Mouse (Mus musculus) kidney, adult 9 months (tissue): ENCODE results near the gene Pdzd2.

ENCODE experiments used
- DNase-seq: peaks from one replicate; pipeline ENCODE4 v3.0.0; 2022

Gene Pdzd2

GRCm38 (mm10) chr15:12566637-12567440 lies 172.9 kb downstream of the Pdzd2 start:
- no peak for DNase-seq

- DNase-seq, result peak; percentile 42
These were observed 174.4 kb downstream of the Pdzd2 start for GRCm38 (mm10) chr15:12565281-12565680.

GRCm38 (mm10) chr15:12560505-12560904 lies 179.2 kb downstream of the Pdzd2 start:
- no peak for DNase-seq

DNA sequence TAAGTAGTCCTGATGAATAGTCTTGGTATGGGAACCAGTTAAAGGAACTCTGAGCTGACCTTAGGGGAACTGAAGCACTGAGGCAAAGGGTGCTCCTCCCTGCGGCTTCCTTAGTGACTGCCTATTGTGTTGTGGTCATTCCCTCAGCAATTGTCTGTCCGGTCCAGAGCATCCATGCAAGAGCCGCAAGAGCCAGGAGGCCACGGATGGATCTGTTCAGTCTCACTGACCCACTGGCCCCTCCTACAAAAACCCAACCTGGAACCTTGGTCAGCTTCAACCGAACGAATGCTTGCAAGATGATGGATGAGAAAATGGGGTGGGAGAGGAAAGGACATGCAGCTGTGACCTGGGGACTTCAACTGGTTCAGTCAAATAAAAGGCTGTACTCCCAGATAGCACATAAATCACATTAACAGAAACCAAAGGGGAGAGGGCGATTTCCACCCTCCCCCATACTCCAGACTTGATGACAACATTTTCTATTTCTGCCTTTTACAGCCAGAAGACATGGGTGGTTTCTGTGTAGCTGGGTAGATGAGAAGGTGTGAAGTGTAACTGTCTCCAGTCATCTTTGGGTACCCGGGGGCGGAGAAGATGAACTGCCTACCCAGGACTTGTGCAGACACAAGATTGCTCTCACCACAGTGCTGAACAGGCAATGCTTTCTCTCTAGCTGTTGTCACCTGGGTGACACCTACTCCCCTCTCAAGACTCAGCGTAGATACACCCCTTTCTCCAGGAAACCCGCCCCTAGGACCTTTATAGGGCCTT lies 181.9 kb downstream of the Pdzd2 start:
- no peak for DNase-seq

DNA sequence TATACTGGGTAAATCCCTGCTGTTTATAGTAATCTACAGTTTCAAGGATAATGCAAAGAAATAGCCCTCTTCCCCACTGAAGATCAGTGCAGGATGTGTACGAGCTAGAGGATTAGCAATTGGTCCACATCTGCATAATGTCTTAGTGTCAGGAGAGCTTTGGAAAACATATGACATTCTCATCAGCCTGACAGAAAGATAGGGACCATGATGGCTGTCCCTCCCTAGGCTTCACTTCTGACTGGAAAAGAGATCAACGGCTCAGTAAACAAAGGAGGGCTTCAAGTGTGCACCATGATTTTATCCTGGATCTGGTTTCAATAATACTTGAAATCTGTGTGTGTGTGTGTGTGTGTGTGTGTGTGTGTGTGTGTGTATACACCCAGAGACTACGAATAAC lies 186.5 kb downstream of the Pdzd2 start:
- DNase-seq, result no peak

- DNase-seq, result peak; percentile 20
These were observed 188.8 kb downstream of the Pdzd2 start for GRCm38 (mm10) chr15:12550919-12551318.

DNA sequence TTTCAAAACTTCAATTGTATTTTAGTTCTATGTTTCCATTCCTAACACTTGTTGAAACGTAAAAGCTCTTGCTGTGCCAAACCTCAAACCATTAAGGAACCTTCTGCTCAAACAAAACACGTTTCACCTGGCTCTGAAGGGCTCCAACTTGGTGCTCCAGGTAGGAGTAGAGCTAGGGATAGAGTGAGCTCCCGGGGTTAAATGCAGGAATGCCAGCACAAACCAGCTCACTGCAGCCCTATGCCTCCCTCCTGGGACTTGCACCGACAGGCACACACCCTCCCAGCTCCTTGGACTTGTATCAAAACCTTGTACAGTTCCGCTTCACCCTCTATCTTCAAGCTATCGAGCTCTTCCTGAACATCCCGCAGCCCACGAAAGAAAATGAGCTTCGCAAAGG lies 189.3 kb downstream of the Pdzd2 start:
- DNase-seq, result peak; percentile 24

GRCm38 (mm10) chr15:12549919-12550305 lies 189.8 kb downstream of the Pdzd2 start:
- DNase-seq, result peak; percentile 66

DNA sequence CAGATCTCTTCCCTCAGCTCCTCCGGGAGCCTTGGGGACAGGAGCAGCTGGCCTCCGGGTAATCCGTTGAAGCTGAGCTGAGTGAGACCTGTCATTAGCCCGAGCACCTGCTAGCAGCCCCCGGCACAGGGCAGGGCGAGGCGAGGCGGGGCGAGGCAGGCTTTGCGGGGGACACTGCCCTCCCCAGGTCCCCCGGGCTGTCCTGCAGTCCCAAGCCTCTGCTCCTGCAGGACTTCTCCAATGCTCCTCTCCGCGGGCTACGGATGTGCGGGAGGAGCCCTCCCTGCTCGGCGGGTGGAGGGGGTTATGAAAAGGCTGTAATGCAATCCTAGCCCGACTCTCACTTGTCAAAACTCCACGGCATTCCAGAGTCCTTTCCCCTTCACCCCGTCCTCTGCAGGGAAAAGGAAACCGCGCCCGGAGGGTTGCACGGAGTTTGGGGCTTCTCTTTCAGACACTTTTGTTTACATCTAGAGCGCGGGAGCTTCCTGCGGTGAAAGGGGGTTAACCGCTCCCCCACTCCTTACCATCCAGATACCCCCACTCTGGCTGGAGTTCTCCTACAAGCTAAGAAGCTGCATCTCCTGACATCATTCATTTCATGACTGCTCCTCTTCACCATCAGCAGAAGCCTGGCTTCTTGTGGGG lies 190.3 kb downstream of the Pdzd2 start:
- DNase-seq, result peak; percentile 24

DNA sequence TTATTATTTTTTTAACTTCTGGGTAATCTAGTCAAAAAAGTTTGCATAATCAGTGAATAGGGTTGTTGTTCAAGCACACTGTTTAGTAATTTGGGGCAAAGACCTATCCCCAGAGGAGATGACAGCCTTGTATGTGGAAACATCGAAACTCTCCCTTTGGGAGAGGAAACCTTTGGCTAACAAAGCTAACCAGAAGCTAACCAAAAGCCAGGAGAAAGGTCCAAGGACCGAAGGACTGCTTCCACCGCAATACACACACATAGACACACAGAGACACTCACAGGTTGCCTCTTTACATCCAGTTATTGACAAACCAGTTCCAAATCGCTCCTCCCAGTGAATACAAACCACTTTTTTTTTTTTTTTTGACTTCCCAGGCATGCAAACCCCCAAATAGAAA lies 191.0 kb downstream of the Pdzd2 start:
- no peak for DNase-seq

- DNase-seq, result no peak
These were observed 191.9 kb downstream of the Pdzd2 start for GRCm38 (mm10) chr15:12547640-12548405.

- no peak for DNase-seq
These were observed 192.9 kb downstream of the Pdzd2 start for GRCm38 (mm10) chr15:12546781-12547180.

DNA sequence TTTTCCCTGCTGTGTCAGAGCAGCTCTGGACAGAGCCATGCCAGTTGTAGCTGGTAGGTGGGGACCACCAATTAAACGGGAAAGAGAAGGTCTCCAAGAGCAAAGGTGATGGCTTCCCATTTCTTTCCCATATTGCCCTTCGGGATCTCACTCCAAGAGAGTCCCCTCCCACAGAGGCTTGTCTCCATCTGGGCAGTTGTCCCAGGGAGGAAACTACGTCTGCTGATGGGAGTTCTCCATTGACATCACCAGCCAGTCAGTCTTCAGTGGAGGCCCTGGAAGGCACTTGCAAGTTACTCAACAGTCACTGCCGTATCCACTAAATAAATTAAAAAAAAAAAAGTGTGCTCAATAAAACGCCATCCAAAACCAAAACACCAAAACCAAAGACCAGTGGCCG lies 194.1 kb downstream of the Pdzd2 start:
- peak; percentile 37 for DNase-seq

GRCm38 (mm10) chr15:12545220-12545619 lies 194.5 kb downstream of the Pdzd2 start:
- no peak for DNase-seq

- no peak for DNase-seq
These were observed 195.9 kb downstream of the Pdzd2 start for GRCm38 (mm10) chr15:12543686-12544325.

- DNase-seq, result no peak
These were observed 197.4 kb downstream of the Pdzd2 start for GRCm38 (mm10) chr15:12542316-12542715.

GRCm38 (mm10) chr15:12539618-12540302 lies 200.0 kb downstream of the Pdzd2 start:
- DNase-seq, result no peak

DNA sequence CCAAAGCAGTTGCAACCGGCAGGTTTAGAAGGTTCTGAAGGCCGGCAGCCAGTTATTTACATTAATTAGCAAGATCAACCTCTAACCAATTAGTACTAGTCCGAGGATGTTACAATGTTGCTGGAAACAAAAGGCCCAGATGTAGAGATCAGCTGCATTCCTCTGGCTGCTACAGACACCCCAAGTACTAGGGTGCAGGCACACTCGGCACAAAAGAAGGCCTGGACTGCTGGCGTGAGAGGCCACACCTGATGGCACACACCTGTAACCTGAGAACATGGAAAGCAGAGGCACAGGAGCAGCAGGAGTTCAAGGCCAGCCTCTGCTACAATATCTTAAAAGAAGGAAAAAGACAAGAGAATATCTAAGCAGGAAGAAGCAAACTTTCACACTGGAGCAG lies 206.5 kb downstream of the Pdzd2 start:
- no peak for DNase-seq

DNA sequence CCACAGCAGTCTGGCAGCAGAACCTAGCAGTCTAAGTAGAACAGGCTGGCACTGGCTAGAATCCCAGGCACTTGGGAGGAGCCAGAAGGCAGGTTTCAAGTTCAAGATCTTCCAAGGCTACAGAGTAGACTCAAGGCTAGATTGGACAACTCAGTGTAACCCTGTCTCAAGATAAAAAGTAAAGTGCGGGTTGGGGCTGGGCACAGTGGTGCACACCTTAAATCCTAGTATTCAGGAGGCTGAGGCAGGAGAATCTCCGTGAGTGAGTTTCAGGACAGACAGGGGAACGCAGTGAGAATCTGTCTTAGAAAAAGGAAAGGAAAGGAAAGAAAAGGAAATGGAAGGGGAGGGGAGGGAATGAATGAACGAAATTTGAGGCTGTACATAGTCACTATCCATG lies 207.2 kb downstream of the Pdzd2 start:
- DNase-seq, result no peak

GRCm38 (mm10) chr15:12522810-12523209 lies 216.9 kb downstream of the Pdzd2 start:
- peak; percentile 27 for DNase-seq

DNA sequence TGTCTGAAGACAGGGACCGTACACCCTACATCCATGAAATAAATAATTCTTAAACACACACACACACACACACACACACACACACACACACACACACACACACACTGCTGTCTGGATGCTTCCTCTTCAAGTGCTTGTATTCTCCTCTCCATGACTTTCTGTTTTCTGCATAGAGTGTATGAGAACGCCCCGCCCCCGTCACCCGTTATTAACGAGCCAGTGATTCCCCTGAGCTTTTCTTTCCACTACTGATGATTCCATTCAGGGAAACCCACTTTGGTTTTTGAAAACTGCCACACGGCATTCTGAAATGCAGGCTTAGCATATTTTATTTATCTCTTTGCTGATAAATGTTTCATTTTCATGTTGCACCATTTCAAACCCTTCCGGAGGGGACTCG lies 219.4 kb downstream of the Pdzd2 start:
- no peak for DNase-seq
